Mouse (Mus musculus): ENCODE results near the gene Pip5kl1. TPM values are rescaled to one million over a fixed set of nuclear protein-coding genes. Genes with fewer than 3 reads are reported as not detected.

Gene Pip5kl1
- total RNA-seq, 2 experiments from 2014 or later, result not detected

GRCm38 (mm10) chr2:32547964-32548739 lies 26.4 kb upstream of the Pip5kl1 start:
- peak; percentile 81 to 89 for DNase-seq

- DNase-seq, result no peak
Observed at GRCm38 (mm10) chr2:32549171-32549570, 25.4 kb upstream of the Pip5kl1 start.

- DNase-seq, result peak; percentile 33 to 68
Observed at GRCm38 (mm10) chr2:32549764-32550163, 24.8 kb upstream of the Pip5kl1 start.

- no peak for DNase-seq
Observed at GRCm38 (mm10) chr2:32551236-32551635, 23.4 kb upstream of the Pip5kl1 start.

GRCm38 (mm10) chr2:32553592-32554148 lies 20.9 kb upstream of the Pip5kl1 start:
- DNase-seq, result no peak

GRCm38 (mm10) chr2:32555484-32555883 lies 19.1 kb upstream of the Pip5kl1 start:
- DNase-seq, result no peak

- DNase-seq, result no peak
Observed at GRCm38 (mm10) chr2:32556019-32556418, 18.6 kb upstream of the Pip5kl1 start.

- DNase-seq, result no peak
Observed at GRCm38 (mm10) chr2:32559570-32559969, 15.0 kb upstream of the Pip5kl1 start.

- DNase-seq, result peak; percentile 65 to 77
Observed at GRCm38 (mm10) chr2:32566536-32567063, 8.0 kb upstream of the Pip5kl1 start.

- DNase-seq, result no peak
Observed at GRCm38 (mm10) chr2:32568149-32568548, 6.4 kb upstream of the Pip5kl1 start.

GRCm38 (mm10) chr2:32568941-32569340 lies 5.7 kb upstream of the Pip5kl1 start:
- DNase-seq, result no peak

- peak; percentile 92 to 93 for DNase-seq
Observed at GRCm38 (mm10) chr2:32570698-32571494, 3.7 kb upstream of the Pip5kl1 start, which contains the start of gene Dpm2. Gene Dpm2, plus strand, starts transcription at chr2:32570858.

GRCm38 (mm10) chr2:32572196-32572595 lies 2.4 kb upstream of the Pip5kl1 start:
- DNase-seq, result no peak

- DNase-seq, result peak; percentile 47 to 48
Observed at GRCm38 (mm10) chr2:32574901-32575585, 446 bp downstream of the Pip5kl1 start.

- DNase-seq, result peak in 1 of 2 experiments; percentile 39
Observed at GRCm38 (mm10) chr2:32575586-32576160, 1.1 kb downstream of the Pip5kl1 start, which contains the start of gene 9430097D07Rik. Gene 9430097D07Rik, minus strand, starts transcription at chr2:32575684.

- DNase-seq, result no peak
Observed at GRCm38 (mm10) chr2:32576532-32576931, 1.9 kb downstream of the Pip5kl1 start.

GRCm38 (mm10) chr2:32578146-32579046 lies 3.8 kb downstream of the Pip5kl1 start:
- DNase-seq, result peak; percentile 59 to 61

- DNase-seq, result peak; percentile 30 to 52
Observed at GRCm38 (mm10) chr2:32581450-32582095, 7.0 kb downstream of the Pip5kl1 start.

Data from adrenal gland, postnatal 36 days (tissue).